Mouse (Mus musculus) v-Abl transformed pro-B cells (cell line): ENCODE results near the gene Jagn1.

Experiments used
- in situ Hi-C, 2 experiments: fragments of 400-800 bp; cut with MboI; formaldehyde crosslinking; loops; one replicate each; pipeline ENCODE4 v1.15.1; 2025; ENCODE audit not compliant: unreplicated experiment in 2 of 2

Jagn1 gene

GRCm38 (mm10) chr6:113442442-113443090 lies at the start of gene Jagn1:
TSS of gene Jagn1 (plus strand) at chr6:113442569.
- in situ Hi-C loops = loop anchor here in 1 of 2 experiments (25.0 kb wide), 1 partner anchor 620 kb away; no protein-coding TSS in a partner anchor

GRCm38 (mm10) chr6:113393951-113394350 lies 48.4 kb upstream of the Jagn1 start:
- in situ Hi-C loops = no loop called here

GRCm38 (mm10) chr6:113394811-113395210 lies 47.6 kb upstream of the Jagn1 start:
- in situ Hi-C loops = no loop called here

- in situ Hi-C loops = no loop called here
Measured at GRCm38 (mm10) chr6:113395501-113395900, 46.9 kb upstream of the Jagn1 start.

GRCm38 (mm10) chr6:113396270-113397030 lies 45.9 kb upstream of the Jagn1 start:
- in situ Hi-C loops = no loop called here

GRCm38 (mm10) chr6:113402094-113402493 lies 40.3 kb upstream of the Jagn1 start:
- in situ Hi-C loops = no loop called here

- in situ Hi-C loops = no loop called here
Measured at GRCm38 (mm10) chr6:113404649-113405448, 37.5 kb upstream of the Jagn1 start.

- in situ Hi-C loops = no loop called here
Measured at GRCm38 (mm10) chr6:113405483-113405882, 36.9 kb upstream of the Jagn1 start.

- in situ Hi-C loops = no loop called here
Measured at GRCm38 (mm10) chr6:113406683-113407082, 35.7 kb upstream of the Jagn1 start.

- in situ Hi-C loops = no loop called here
Measured at GRCm38 (mm10) chr6:113410001-113410400, 32.4 kb upstream of the Jagn1 start.

- in situ Hi-C loops = no loop called here
Measured at GRCm38 (mm10) chr6:113416416-113416815, 26.0 kb upstream of the Jagn1 start.

GRCm38 (mm10) chr6:113418441-113419198 lies 23.7 kb upstream of the Jagn1 start:
- in situ Hi-C loops = no loop called here

GRCm38 (mm10) chr6:113419199-113419587 lies 23.2 kb upstream of the Jagn1 start, which contains the start of gene Rpusd3:
TSS of gene Rpusd3 (minus strand) at chr6:113419340.
- in situ Hi-C loops = no loop called here

GRCm38 (mm10) chr6:113423000-113423399 lies 19.4 kb upstream of the Jagn1 start:
- in situ Hi-C loops = no loop called here

GRCm38 (mm10) chr6:113424187-113424586 lies 18.2 kb upstream of the Jagn1 start:
- in situ Hi-C loops = no loop called here

GRCm38 (mm10) chr6:113426696-113427095 lies 15.7 kb upstream of the Jagn1 start:
- in situ Hi-C loops = loop anchor here in 1 of 2 experiments (25.0 kb wide), 1 partner anchor 636 kb away; no protein-coding TSS in a partner anchor

GRCm38 (mm10) chr6:113427397-113427796 lies 15.0 kb upstream of the Jagn1 start:
- in situ Hi-C loops = loop anchor here in 1 of 2 experiments (25.0 kb wide), 1 partner anchor 635 kb away; no protein-coding TSS in a partner anchor

GRCm38 (mm10) chr6:113428006-113428405 lies 14.4 kb upstream of the Jagn1 start:
- in situ Hi-C loops = loop anchor here in 1 of 2 experiments (25.0 kb wide), 1 partner anchor 634 kb away; no protein-coding TSS in a partner anchor

- in situ Hi-C loops = loop anchor here in 1 of 2 experiments (25.0 kb wide), 1 partner anchor 632 kb away; no protein-coding TSS in a partner anchor
Measured at GRCm38 (mm10) chr6:113429965-113430364, 12.4 kb upstream of the Jagn1 start.

- in situ Hi-C loops = loop anchor here in 1 of 2 experiments (25.0 kb wide), 1 partner anchor 631 kb away; no protein-coding TSS in a partner anchor
Measured at GRCm38 (mm10) chr6:113430846-113431245, 11.5 kb upstream of the Jagn1 start.
